In genomic region chr3:52193026-52193425, GRCm38 (mm10) we compare ENCODE assay signal across 17 mouse cellular contexts.
DNase-seq lines count a peak whose midpoint lies in the region; ATAC-seq and TF ChIP-seq lines count a peak whose summit lies in the region.
"Had no signal": no experiment of that assay in that cellular context is flagged by ENCODE, and none has a peak within 500 bp of the region (broad histone marks: within the 10 kb centered on the region; RNA-seq: fewer than 3 reads in every experiment).

No protein-coding gene starts in this region.

- no peaks in the 10 kb centered on the region for H3K9me3 ChIP-seq in heart, embryonic 14.5 days (ENCODE audit: control insufficient read depth, low read length)
- H3K9me3 ChIP-seq in heart, embryonic 12.5 days (replicated peaks) = no peaks in the 10 kb centered on the region
- H3K9me3 ChIP-seq in liver, embryonic 11.5 days (ENCODE audit: control insufficient read depth, low read length) = no peaks in the 10 kb centered on the region
- H3K9me3 ChIP-seq in liver, postnatal 0 days (ENCODE audit: low read length) = no peaks in the 10 kb centered on the region
- H3K9me3 ChIP-seq: heart, embryonic 15.5 days; liver, embryonic 13.5 days; midbrain, embryonic 13.5 days had no signal

- no peaks in the 10 kb centered on the region for H3K79me2 ChIP-seq in myocyte (ENCODE audit: control insufficient read depth, insufficient read depth)

- no peak for TF ChIP-seq POLR2A in myocyte (IDR thresholded peaks at IDR 0.05; ENCODE audit: insufficient read length, low read depth)

- H3K9ac ChIP-seq in heart, embryonic 14.5 days (ENCODE audit: low read length) = 0 out of 2 replicates have a peak overlapping the region, but pooled peaks have one; percentile 12
- no peak overlapping the region for H3K9ac ChIP-seq in heart, embryonic 12.5 days
- no peak overlapping the region for H3K9ac ChIP-seq in liver, embryonic 11.5 days (ENCODE audit: low read depth, low read length)
- no peak overlapping the region for H3K9ac ChIP-seq in liver, postnatal 0 days (replicated peaks)
- H3K9ac ChIP-seq: forebrain, postnatal 0 days; heart, embryonic 15.5 days; liver, embryonic 13.5 days; midbrain, embryonic 13.5 days had no signal

- WGBS in heart, embryonic 14.5 days = 61% methylated on average over 7 of the region's 7 CpGs
- 58% methylated on average over 7 of the region's 7 CpGs for WGBS in heart, embryonic 12.5 days
- WGBS in liver, embryonic 11.5 days = 71% methylated on average over 7 of the region's 7 CpGs
- WGBS in liver, postnatal 0 days (ENCODE audit: insufficient replicate concordance) = 57% methylated on average over 7 of the region's 7 CpGs

- no peaks in the 10 kb centered on the region for H3K36me3 ChIP-seq in heart, embryonic 14.5 days (ENCODE audit: control insufficient read depth, insufficient read depth, low read length)
- no peaks in the 10 kb centered on the region for H3K36me3 ChIP-seq in heart, embryonic 12.5 days
- no peaks in the 10 kb centered on the region for H3K36me3 ChIP-seq in liver, embryonic 11.5 days (ENCODE audit: control insufficient read depth, insufficient read depth, low read length)
- H3K36me3 ChIP-seq in liver, postnatal 0 days (replicated peaks; ENCODE audit: insufficient read depth, low read length) = no peaks in the 10 kb centered on the region
- H3K36me3 ChIP-seq in myocyte (ENCODE audit: control insufficient read depth, insufficient read depth) = no peaks in the 10 kb centered on the region
- H3K36me3 ChIP-seq: heart, embryonic 15.5 days; liver, embryonic 13.5 days; midbrain, embryonic 13.5 days had no signal

- H3ac ChIP-seq in myocyte (ENCODE audit: control insufficient read depth, insufficient read length) = no peak overlapping the region

- H3K4me2 ChIP-seq in heart, embryonic 14.5 days (ENCODE audit: low read length) = no peak overlapping the region
- no peak overlapping the region for H3K4me2 ChIP-seq in heart, embryonic 12.5 days
- no peak overlapping the region for H3K4me2 ChIP-seq in liver, embryonic 11.5 days
- no peak overlapping the region for H3K4me2 ChIP-seq in liver, postnatal 0 days (ENCODE audit: low read depth, low read length)
- peak overlapping the region; percentile 37 for H3K4me2 ChIP-seq in myocyte (ENCODE audit: low read depth)
- H3K4me2 ChIP-seq: heart, embryonic 15.5 days; liver, embryonic 13.5 days; midbrain, embryonic 13.5 days had no signal

- no peaks in the 10 kb centered on the region for H3K27me3 ChIP-seq in heart, embryonic 14.5 days (ENCODE audit: control insufficient read depth, insufficient read depth, low read length)
- no peaks in the 10 kb centered on the region for H3K27me3 ChIP-seq in heart, embryonic 12.5 days (replicated peaks)
- peaks cover 3% of the 10 kb centered on the region; the same call in 1 of the 2 replicates for H3K27me3 ChIP-seq in liver, embryonic 11.5 days (replicated peaks; ENCODE audit: control insufficient read depth, insufficient read depth, low read length)
- no peaks in the 10 kb centered on the region for H3K27me3 ChIP-seq in liver, postnatal 0 days (ENCODE audit: insufficient read depth, low read length)
- no peaks in the 10 kb centered on the region for H3K27me3 ChIP-seq in myocyte (ENCODE audit: control insufficient read depth, insufficient read depth, insufficient read length)
- H3K27me3 ChIP-seq: heart, embryonic 15.5 days; midbrain, embryonic 13.5 days had no signal

- H3K4me3 ChIP-seq in heart, embryonic 14.5 days (ENCODE audit: control insufficient read depth in 1 of 2, insufficient read depth in 1 of 2, low read depth in 1 of 2, low read length in 2 of 2) = no peak overlapping the region
- H3K4me3 ChIP-seq in heart, embryonic 12.5 days = no peak overlapping the region
- no peak overlapping the region for H3K4me3 ChIP-seq in liver, embryonic 11.5 days (ENCODE audit: low read depth, low read length)
- H3K4me3 ChIP-seq in liver, postnatal 0 days (ENCODE audit: low read depth, low read length) = no peak overlapping the region
- no peak overlapping the region for H3K4me3 ChIP-seq in myocyte
- H3K4me3 ChIP-seq: heart, embryonic 15.5 days; liver, embryonic 13.5 days; midbrain, embryonic 13.5 days had no signal

- no peak for TF ChIP-seq CTCF in liver, postnatal 0 days (IDR thresholded peaks at IDR 0.05; ENCODE audit: low read depth)

- peak; percentile 16 for DNase-seq in liver, embryonic 11.5 days (ENCODE audit: low spot score)
- no peak for DNase-seq in liver, postnatal 0 days
- peak; percentile 5 to 6 for DNase-seq in urinary bladder, postnatal 4 days (ENCODE audit: low spot score in 2 of 2)
- no peak for DNase-seq in urinary bladder, adult 2 months (ENCODE audit: low spot score)
- DNase-seq in spleen, postnatal 14 days (ENCODE audit: low spot score in 2 of 2) = no peak
- DNase-seq: adrenal gland, adult 2 months; cerebellum, adult 8-10 months; forebrain, postnatal 0 days; kidney, postnatal 14 days; liver, embryonic 13.5 days; thymus, postnatal 25 days had no signal

- ATAC-seq in heart, embryonic 14.5 days (ENCODE audit: insufficient number of reproducible peaks, insufficient read depth, low FRiP score, low read depth) = no peak
- no peak for ATAC-seq in heart, embryonic 12.5 days (ENCODE audit: insufficient number of reproducible peaks, low FRiP score)
- ATAC-seq in liver, embryonic 11.5 days (replicated peaks; ENCODE audit: low FRiP score) = no peak
- no peak for ATAC-seq in liver, postnatal 0 days
- ATAC-seq: forebrain, postnatal 0 days; hindbrain, postnatal 0 days; midbrain, embryonic 13.5 days had no signal

- TF ChIP-seq EP300 in liver, postnatal 0 days (IDR thresholded peaks at IDR 0.05; ENCODE audit: low read depth) = no peak

- H3K4me1 ChIP-seq in heart, embryonic 14.5 days (ENCODE audit: control insufficient read depth in 2 of 2, insufficient read depth in 2 of 2, low read length in 2 of 2) = peaks cover 4 to 12% of the 10 kb centered on the region in 2 experiments
- peaks cover 9% of the 10 kb centered on the region for H3K4me1 ChIP-seq in heart, embryonic 12.5 days (replicated peaks)
- 0 out of 2 replicates have a peak, but pooled peaks cover 5% of the 10 kb centered on the region for H3K4me1 ChIP-seq in liver, embryonic 11.5 days (replicated peaks; ENCODE audit: control insufficient read depth, insufficient read depth, low read length)
- peaks cover 4% of the 10 kb centered on the region; the same call in 1 of the 2 replicates for H3K4me1 ChIP-seq in liver, postnatal 0 days (ENCODE audit: insufficient read depth)

- H3K27ac ChIP-seq in heart, embryonic 14.5 days (replicated peaks in 1 of 2; ENCODE audit: control insufficient read depth in 1 of 2, insufficient read depth in 1 of 2, low read depth in 2 of 2, low read length in 2 of 2) = no peak overlapping the region
- H3K27ac ChIP-seq in heart, embryonic 12.5 days (ENCODE audit: poor library complexity, severe bottlenecking) = no peak overlapping the region
- no peak overlapping the region for H3K27ac ChIP-seq in liver, embryonic 11.5 days (ENCODE audit: low read depth, low read length)
- H3K27ac ChIP-seq in liver, postnatal 0 days (ENCODE audit: low read depth) = no peak overlapping the region
- H3K27ac ChIP-seq: heart, embryonic 15.5 days; hindbrain, postnatal 0 days; liver, embryonic 13.5 days; midbrain, embryonic 13.5 days had no signal

TF ChIP-seq in myocyte, 11 proteins besides CTCF, POLR2A, EP300 and RAD21:
- TF ChIP-seq USF1 (IDR thresholded peaks at IDR 0.05; ENCODE audit: low read depth) = no peak
- TF ChIP-seq SRF (IDR thresholded peaks at IDR 0.05; ENCODE audit: control insufficient read depth, insufficient read length, low read depth) = no peak
- no peak for TF ChIP-seq TCF12 (IDR thresholded peaks at IDR 0.05; ENCODE audit: insufficient read depth, poor library complexity, severe bottlenecking)
- no peak for TF ChIP-seq E2F4 (IDR thresholded peaks at IDR 0.05; ENCODE audit: insufficient read depth)

Comparison
In these comparisons a context has a peak if more than half of its experiments do, and no peak if none do; other contexts are left out.
1. DNase-seq: peak in liver, embryonic 11.5 days (single experiment) and urinary bladder, postnatal 4 days (2 of 2); none in liver, postnatal 0 days (single experiment), urinary bladder, adult 2 months (single experiment) and spleen, postnatal 14 days (0 of 2).